Mouse (Mus musculus): ENCODE measurements around the gene Hs2st1. TPM values are rescaled to one million over a fixed set of nuclear protein-coding genes. Genes with fewer than 3 reads are reported as not detected.

Gene Hs2st1
- polyA plus RNA-seq, 1 experiment from 2014 or later = 39.1 TPM

- ATAC-seq (ENCODE audit: low FRiP score) = no peak
- Histone ChIP-seq H3K36me3 (replicated peaks) (peaks cover 38% of the 10 kb centered on the region), H3K4me2 (no peak overlapping the region), H3K27ac (no peak overlapping the region), H3K9me3 (no peaks in the 10 kb centered on the region), H3K4me3 (replicated peaks) (no peak overlapping the region), H3K27me3 (no peaks in the 10 kb centered on the region), H3K4me1 (no peaks in the 10 kb centered on the region), H3K9ac (no peak overlapping the region)
- WGBS = 94% methylated on average over 14 of the region's 14 CpGs
Observed at GRCm38 (mm10) chr3:144446081-144446634, 123.8 kb downstream of the Hs2st1 start.

- H3K4me2 ChIP-seq = no peak overlapping the region
- H3K27ac ChIP-seq = no peak overlapping the region
- no peak overlapping the region for H3K4me3 ChIP-seq (replicated peaks)
- peaks cover 20% of the 10 kb centered on the region for H3K36me3 ChIP-seq (replicated peaks)
- H3K9ac ChIP-seq = no peak overlapping the region
- H3K27me3 ChIP-seq = no peaks in the 10 kb centered on the region
- H3K4me1 ChIP-seq = no peaks in the 10 kb centered on the region
- WGBS = 96% methylated on average over 14 of the region's 14 CpGs
- no peaks in the 10 kb centered on the region for H3K9me3 ChIP-seq
- ATAC-seq (ENCODE audit: low FRiP score) = no peak
Observed at GRCm38 (mm10) chr3:144437871-144438398, 132.0 kb downstream of the Hs2st1 start.

GRCm38 (mm10) chr3:144436076-144436475 lies 133.9 kb downstream of the Hs2st1 start:
- no peak overlapping the region for H3K4me2 ChIP-seq
- no peak for ATAC-seq (ENCODE audit: low FRiP score)
- H3K27me3 ChIP-seq = no peaks in the 10 kb centered on the region
- H3K4me1 ChIP-seq = no peaks in the 10 kb centered on the region
- WGBS = 70% methylated on average over 3 of the region's 3 CpGs
- H3K36me3 ChIP-seq (replicated peaks) = peaks cover 20% of the 10 kb centered on the region
- H3K27ac ChIP-seq = no peak overlapping the region
- no peaks in the 10 kb centered on the region for H3K9me3 ChIP-seq
- no peak overlapping the region for H3K9ac ChIP-seq
- no peak overlapping the region for H3K4me3 ChIP-seq (replicated peaks)

- H3K27ac ChIP-seq = no peak overlapping the region
- no peak overlapping the region for H3K9ac ChIP-seq
- H3K4me3 ChIP-seq (replicated peaks) = no peak overlapping the region
- no peaks in the 10 kb centered on the region for H3K9me3 ChIP-seq
- ATAC-seq (ENCODE audit: low FRiP score) = no peak
- no peaks in the 10 kb centered on the region for H3K4me1 ChIP-seq
- H3K4me2 ChIP-seq = no peak overlapping the region
- H3K27me3 ChIP-seq = no peaks in the 10 kb centered on the region
- peaks cover 24% of the 10 kb centered on the region for H3K36me3 ChIP-seq (replicated peaks)
- 95% methylated on average over 16 of the region's 16 CpGs for WGBS
Observed at GRCm38 (mm10) chr3:144435281-144435680, 134.7 kb downstream of the Hs2st1 start.

GRCm38 (mm10) chr3:144434276-144434675 lies 135.7 kb downstream of the Hs2st1 start:
- Histone ChIP-seq H3K36me3 (replicated peaks) (peaks cover 24% of the 10 kb centered on the region), H3K27ac (no peak overlapping the region), H3K9ac (no peak overlapping the region), H3K4me3 (replicated peaks) (no peak overlapping the region), H3K4me2 (no peak overlapping the region), H3K9me3 (no peaks in the 10 kb centered on the region), H3K4me1 (peaks cover under 1% of the 10 kb centered on the region; the same call in 1 of the 2 replicates), H3K27me3 (no peaks in the 10 kb centered on the region)
- ATAC-seq (ENCODE audit: low FRiP score) = no peak
- 93% methylated on average over 17 of the region's 17 CpGs for WGBS

- Histone ChIP-seq H3K9ac (no peak overlapping the region), H3K36me3 (replicated peaks) (peaks cover 24% of the 10 kb centered on the region), H3K4me2 (no peak overlapping the region), H3K4me3 (replicated peaks) (no peak overlapping the region), H3K9me3 (no peaks in the 10 kb centered on the region), H3K27me3 (no peaks in the 10 kb centered on the region), H3K4me1 (peaks cover 3% of the 10 kb centered on the region; the same call in 1 of the 2 replicates), H3K27ac (no peak overlapping the region)
- ATAC-seq (ENCODE audit: low FRiP score) = no peak
- WGBS = 91% methylated on average over 7 of the region's 7 CpGs
Observed at GRCm38 (mm10) chr3:144433039-144433438, 136.9 kb downstream of the Hs2st1 start.

GRCm38 (mm10) chr3:144432143-144432577 lies 137.8 kb downstream of the Hs2st1 start:
- H3K36me3 ChIP-seq (replicated peaks) = peaks cover 20% of the 10 kb centered on the region
- no peak overlapping the region for H3K4me2 ChIP-seq
- WGBS = 89% methylated on average over 10 of the region's 10 CpGs
- ATAC-seq (ENCODE audit: low FRiP score) = no peak
- H3K4me1 ChIP-seq = peaks cover 3% of the 10 kb centered on the region; the same call in 1 of the 2 replicates
- H3K9me3 ChIP-seq = no peaks in the 10 kb centered on the region
- H3K27ac ChIP-seq = no peak overlapping the region
- H3K9ac ChIP-seq = no peak overlapping the region
- H3K27me3 ChIP-seq = no peaks in the 10 kb centered on the region
- H3K4me3 ChIP-seq (replicated peaks) = no peak overlapping the region

- H3K4me1 ChIP-seq = peaks cover 6% of the 10 kb centered on the region; the same call in 1 of the 2 replicates
- H3K9ac ChIP-seq = no peak overlapping the region
- no peak overlapping the region for H3K4me2 ChIP-seq
- H3K27ac ChIP-seq = no peak overlapping the region
- H3K36me3 ChIP-seq (replicated peaks) = peaks cover 12% of the 10 kb centered on the region
- H3K27me3 ChIP-seq = no peaks in the 10 kb centered on the region
- no peak overlapping the region for H3K4me3 ChIP-seq (replicated peaks)
- H3K9me3 ChIP-seq = no peaks in the 10 kb centered on the region
- 75% methylated on average over 8 of the region's 8 CpGs for WGBS
- ATAC-seq (ENCODE audit: low FRiP score) = no peak
Observed at GRCm38 (mm10) chr3:144428514-144429431, 141.2 kb downstream of the Hs2st1 start.

- WGBS = 94% methylated on average over 4 of the region's 4 CpGs
- Histone ChIP-seq H3K27ac (no peak overlapping the region), H3K36me3 (replicated peaks) (peaks cover 8% of the 10 kb centered on the region), H3K4me2 (no peak overlapping the region), H3K27me3 (no peaks in the 10 kb centered on the region), H3K4me1 (peaks cover 17% of the 10 kb centered on the region), H3K9me3 (no peaks in the 10 kb centered on the region), H3K4me3 (replicated peaks) (no peak overlapping the region), H3K9ac (no peak overlapping the region)
- ATAC-seq (ENCODE audit: low FRiP score) = no peak
Observed at GRCm38 (mm10) chr3:144425041-144425448, 144.9 kb downstream of the Hs2st1 start.

- WGBS = 42% methylated on average over 7 of the region's 7 CpGs
- Histone ChIP-seq H3K36me3 (replicated peaks) (peaks cover 5% of the 10 kb centered on the region), H3K9me3 (no peaks in the 10 kb centered on the region), H3K27me3 (no peaks in the 10 kb centered on the region), H3K4me2 (no peak overlapping the region), H3K27ac (peak overlapping the region; percentile 42; the same call in 1 of the 2 replicates), H3K4me1 (peaks cover 14% of the 10 kb centered on the region), H3K9ac (no peak overlapping the region), H3K4me3 (replicated peaks) (no peak overlapping the region)
- peak; percentile 57; the same call in 1 of the 2 replicates for ATAC-seq (ENCODE audit: low FRiP score)
Observed at GRCm38 (mm10) chr3:144421404-144422180, 148.4 kb downstream of the Hs2st1 start.

- H3K27ac ChIP-seq = no peak overlapping the region
- H3K4me3 ChIP-seq (replicated peaks) = no peak overlapping the region
- H3K4me2 ChIP-seq = no peak overlapping the region
- WGBS = 42% methylated on average over 7 of the region's 7 CpGs
- H3K9me3 ChIP-seq = no peaks in the 10 kb centered on the region
- H3K27me3 ChIP-seq = no peaks in the 10 kb centered on the region; the same call in 1 of the 2 replicates
- peaks cover 29% of the 10 kb centered on the region for H3K4me1 ChIP-seq
- no peaks in the 10 kb centered on the region for H3K36me3 ChIP-seq (replicated peaks)
- H3K9ac ChIP-seq = no peak overlapping the region
- no peak for ATAC-seq (ENCODE audit: low FRiP score)
Observed at GRCm38 (mm10) chr3:144413821-144414220, 156.2 kb downstream of the Hs2st1 start.

Data from forebrain, embryonic 12.5 days (tissue).